Mouse (Mus musculus) mouse trophoblast stem cell (cell line): ENCODE measurements at regions not wholly inside any gene's neighbourhood (a gene's known extent, or its start where the extent isn't known, plus 50 kb on each side); places are given as distances from the start of the nearest gene placed in this dataset.
"Not testable (repeated sequence)": the region's sequence is repeated elsewhere in the genome, so short reads cannot be mapped to it uniquely, and the experiment has no call there.

Source experiments
- in situ Hi-C, 2 experiments: fragments of 300-500 bp; cut with MseI, MboI; formaldehyde crosslinking; loops; 2 replicates in 1 of 2; 3 replicates in 1 of 2; pipeline ENCODE4 v1.15.1; 2025

DNA sequence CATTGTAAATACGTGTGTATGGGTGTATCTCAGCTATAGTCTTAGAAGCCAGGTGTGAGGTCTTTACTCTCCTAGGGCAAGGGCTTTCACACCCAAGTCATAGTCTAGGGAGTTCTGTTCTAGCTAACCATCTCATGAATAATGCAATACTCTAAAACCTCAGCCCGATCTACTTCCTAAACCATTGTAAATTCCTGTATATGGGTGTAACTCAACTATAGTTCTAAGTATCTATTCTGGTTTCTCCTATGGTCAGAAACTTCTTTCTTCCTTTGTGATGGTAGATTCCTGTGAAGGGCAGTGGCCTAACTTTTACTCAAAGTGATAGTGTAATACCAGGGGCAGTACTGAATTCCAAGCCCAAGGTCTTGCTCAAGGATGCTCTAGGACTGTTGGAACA, 58.7 kb upstream of the Srd5a3 start:
- in situ Hi-C loops = not testable (repeated sequence)

DNA sequence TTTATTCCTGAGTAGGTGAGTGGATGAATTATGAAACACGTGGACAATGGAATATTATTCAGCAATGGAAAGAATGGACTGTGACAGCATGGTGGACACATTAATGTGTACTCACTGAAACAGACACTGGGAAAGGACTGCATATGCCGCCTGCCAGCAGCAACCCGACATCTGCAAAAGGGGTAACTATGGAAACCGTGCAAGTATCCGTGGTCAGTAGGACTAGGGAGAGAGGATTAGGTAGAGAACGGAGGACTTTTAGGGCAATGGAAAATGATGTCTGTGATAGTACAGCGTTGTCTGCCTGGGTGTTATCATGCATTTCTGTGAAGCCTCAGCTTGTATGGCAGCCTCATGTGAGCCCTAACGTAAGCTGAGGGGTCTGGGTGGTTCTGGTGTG, 59.6 kb upstream of the Srd5a3 start:
- in situ Hi-C loops = no loop called here

DNA sequence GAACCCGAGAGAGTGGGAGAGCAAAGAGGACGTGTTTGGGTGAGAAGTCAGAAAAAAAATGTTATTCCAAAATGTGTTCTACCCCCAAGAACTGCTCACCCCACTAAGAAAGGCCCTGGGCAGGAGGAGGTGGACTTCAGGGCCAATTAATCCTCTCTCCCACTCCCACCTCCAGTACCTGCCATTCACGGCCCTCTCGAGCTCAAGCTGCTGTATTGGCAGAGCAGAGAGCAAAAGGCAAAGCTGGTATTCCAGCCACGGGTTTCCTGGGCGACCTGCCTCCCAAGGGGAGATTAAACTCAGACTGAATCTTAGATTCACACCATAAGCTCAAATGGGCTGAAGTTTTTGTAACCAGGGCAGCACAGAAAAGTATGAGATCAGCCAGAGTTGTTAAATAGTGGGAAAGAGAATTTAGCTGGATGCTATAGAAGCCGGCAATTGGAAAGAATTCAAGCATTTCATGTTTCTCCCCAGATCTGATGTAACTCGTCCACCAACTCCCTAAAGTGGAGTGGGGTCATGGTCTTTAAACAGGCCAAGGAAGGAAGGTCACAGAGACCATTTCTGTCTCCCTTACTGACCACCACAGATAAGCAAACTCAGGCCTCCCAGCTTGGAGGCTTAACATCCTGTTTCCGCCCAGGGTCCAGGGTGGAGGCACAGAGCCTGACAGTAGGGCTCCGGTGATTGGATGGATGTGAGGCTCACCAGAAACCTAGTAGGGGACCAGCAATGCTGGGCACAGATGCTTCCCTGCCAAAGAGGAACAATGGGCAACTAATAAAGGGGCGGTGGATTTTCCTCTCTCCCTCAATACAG, 60.7 kb upstream of the Srd5a3 start:
- in situ Hi-C loops = no loop called here

DNA sequence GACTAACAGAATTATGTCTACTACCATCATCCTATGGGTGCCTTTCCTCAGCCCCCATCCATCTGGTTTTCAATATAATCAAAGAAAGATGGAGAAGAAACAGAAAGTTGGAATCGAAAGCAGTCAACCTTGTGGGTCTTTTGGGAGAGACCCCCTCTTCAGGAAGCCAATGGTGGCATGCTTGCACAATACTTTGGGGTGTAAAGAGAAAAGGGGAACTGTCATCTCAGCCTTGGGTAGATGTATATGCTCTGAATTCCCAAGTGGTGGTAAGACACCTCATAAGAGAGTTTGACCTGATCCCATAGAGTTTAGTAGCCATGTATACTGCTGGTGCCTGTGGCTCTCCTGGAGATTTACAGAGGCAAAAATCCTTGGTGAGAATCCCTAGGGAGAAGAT, 61.6 kb upstream of the Srd5a3 start:
- in situ Hi-C loops = no loop called here

DNA sequence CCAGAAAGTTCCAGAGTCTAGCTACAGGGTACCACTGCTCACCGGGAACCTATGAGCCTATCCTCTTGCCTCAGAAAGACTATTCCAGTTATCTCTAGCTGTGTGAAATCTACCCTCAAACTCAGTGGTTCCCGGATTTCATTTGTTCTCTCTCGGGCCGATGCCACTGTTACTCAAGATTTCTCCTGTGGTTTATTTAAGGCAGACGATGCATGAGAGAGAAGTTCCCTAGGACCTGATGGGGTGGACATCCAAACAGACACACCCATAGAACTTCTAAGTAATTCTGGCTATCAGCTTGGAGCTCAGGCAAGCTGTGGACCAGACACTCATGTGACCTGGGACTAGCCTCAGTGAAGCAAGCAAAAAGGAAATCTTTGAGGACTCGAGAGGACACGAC, 63.8 kb upstream of the Srd5a3 start:
- in situ Hi-C loops = no loop called here

DNA sequence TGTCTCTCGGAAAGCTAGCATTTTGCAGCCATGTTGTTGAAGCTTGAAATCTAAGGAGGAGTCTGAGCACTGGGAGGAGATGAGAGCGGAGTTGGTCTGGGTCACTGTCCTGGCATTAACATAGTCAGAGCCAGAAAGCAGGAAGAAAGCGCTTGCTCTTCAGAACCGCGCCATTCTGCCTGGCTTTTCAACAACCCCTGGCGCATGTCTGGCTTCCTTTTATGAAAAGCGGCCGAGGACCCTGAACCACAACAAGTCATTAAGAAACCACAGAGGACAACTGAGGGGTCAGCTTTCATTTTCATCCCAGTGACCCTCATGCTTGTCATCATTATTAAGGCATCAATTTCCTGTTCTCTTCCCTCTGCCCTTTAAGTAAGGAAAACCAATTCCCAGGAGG, 64.7 kb upstream of the Srd5a3 start:
- in situ Hi-C loops = no loop called here

DNA sequence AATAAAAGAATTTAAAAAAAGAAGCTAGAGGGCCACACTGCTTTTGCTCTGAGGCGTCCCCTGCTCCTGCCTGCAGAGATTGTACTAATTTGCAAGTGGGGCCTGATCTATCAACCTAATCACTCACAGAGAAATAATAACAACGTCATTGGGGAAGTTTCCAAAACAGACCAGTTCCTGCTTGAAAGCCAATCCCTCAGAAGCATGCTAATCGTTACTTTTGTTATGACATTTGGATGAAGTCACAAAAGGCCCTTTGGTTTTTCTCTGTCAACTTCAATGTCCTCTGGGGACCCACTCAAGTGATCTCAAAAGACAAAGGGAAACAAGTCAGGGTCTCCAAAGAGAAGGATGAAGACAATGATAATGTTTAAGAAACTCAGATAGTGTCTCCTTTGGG, 72.2 kb upstream of the Srd5a3 start:
- in situ Hi-C loops = no loop called here

DNA sequence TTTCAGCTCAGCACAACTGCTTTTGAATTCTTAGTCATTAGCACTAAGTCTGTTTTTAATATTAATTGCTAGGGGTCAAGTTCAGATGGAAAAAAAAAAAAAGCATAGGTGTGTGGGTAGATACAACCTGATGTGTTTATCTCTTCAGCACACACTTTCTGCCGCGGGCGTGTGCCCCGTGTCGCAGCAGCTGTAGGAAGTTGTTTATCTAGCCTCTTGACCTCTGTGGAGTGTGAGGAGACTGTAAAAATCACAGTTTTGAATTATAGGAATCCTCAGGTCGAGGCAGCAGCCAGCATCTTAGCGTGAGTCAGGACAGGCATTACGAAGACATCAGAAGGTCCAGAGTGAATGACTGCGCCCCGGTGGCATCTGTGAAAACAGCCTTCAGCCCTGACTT, 72.8 kb upstream of the Srd5a3 start:
- in situ Hi-C loops = no loop called here

DNA sequence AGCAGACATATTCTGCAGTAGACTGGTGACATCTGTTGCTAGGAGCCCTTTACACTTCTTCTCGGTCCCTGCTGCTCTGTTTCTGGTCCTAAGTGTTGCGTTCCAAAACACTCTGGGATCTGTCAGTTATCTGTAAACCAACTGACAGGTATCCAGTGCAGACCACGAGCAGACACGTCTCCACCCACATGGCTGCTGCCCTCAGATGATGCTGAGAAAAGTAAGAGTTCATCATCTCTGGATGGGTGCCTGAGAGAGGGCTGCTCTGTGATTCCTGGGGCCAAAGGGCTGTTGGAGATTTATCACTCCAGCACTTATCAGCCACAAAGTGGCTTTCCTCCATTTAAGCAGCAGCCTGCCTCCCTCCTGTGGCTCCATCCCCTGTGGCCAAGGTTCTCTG, 74.3 kb upstream of the Srd5a3 start:
- in situ Hi-C loops = no loop called here

DNA sequence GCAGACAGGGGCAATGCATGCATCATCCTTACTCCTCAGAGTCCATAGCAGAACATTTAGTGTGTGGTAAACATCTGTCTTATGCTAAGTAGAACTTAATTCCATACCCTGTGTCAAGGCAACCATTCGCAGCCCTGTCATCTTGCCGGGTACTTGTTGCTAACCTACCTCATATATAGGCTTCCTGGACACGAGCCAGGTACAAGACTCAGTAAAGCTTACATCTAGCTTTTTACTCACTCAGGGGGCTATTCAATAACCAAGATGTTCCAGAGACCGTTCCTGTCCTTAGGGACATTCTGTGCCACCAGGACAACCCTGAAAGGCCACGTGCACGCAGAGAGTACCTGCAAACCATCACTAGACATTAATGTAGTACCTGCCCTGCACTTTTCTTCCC, 74.8 kb upstream of the Srd5a3 start:
- in situ Hi-C loops = no loop called here

DNA sequence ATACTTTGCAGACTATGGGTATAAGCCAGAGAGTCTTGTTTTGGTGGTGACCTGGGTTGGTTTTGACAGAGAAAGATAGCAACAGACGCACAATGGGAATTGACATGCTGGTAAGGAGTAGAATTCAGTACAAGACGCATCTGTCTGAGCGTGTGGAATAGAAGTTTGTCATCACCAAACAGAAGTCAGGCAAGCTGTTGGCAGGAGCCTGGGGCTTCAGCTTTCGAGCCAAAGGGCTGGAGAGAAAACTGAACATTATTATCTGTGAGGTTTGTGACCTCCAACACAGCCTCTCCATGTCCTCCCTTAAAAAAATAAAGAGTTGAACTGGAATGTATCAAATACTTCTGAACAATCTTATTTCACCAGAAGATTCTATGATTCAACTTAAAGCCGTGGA, 75.4 kb upstream of the Srd5a3 start:
- in situ Hi-C loops = no loop called here

DNA sequence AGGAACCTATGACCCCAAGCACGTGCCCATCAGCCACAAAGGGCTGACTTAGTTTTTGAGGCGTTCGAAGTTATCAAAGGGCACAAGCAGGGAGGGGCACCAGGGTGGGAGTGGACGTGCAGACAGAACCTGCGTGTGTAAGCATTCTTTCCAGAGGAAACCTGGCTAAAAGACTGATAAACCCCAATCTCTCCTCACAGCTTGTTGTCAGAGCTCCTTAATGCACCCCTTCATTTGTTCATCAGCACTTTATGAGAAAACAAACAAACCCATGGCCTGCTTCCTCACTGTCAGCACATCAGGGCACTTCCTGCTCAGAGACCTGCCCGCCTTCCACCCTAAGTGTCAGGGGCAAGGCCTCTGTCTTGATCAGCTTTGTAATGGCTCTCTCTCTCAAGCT, 76.6 kb upstream of the Srd5a3 start:
- in situ Hi-C loops = no loop called here

DNA sequence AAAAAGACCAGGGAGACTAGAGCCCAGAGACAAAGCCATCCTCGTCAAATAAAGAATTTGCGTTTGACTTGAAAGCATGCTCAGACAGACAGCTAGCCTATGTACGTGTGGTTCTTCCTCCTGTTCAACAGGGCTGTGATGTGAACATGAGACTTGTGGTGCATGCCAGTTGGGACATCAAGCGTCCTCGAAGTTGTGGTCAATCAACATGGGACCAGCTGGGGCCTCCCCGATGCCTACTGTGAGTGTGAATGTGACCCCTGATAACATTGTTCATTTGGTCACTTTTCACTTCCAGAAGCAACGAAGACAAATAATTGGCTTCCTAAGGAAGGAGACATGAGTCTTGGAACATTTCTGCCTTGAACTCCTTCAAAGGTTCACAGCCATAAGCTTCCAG, 79.8 kb upstream of the Kdr start:
- in situ Hi-C loops = no loop called here

DNA sequence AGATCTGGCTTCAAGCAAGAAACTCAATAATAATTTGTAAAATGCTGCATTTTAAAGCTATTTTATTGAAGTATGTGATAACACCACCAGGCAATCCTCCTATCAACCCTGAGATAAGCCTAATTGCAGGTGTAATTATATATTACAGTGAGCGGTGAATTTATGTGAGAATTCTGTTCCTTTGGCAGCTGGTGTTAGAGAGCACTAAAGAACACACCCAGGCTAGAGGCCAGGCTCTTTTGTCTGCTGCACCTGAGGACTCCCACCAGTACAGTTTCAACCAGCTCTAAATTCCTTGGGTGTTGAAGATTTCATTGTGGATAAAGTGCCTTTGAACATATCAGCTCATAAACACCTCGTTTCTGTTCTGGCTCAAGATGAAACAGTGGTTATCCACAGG, 77.6 kb upstream of the Kdr start:
- in situ Hi-C loops = no loop called here

DNA sequence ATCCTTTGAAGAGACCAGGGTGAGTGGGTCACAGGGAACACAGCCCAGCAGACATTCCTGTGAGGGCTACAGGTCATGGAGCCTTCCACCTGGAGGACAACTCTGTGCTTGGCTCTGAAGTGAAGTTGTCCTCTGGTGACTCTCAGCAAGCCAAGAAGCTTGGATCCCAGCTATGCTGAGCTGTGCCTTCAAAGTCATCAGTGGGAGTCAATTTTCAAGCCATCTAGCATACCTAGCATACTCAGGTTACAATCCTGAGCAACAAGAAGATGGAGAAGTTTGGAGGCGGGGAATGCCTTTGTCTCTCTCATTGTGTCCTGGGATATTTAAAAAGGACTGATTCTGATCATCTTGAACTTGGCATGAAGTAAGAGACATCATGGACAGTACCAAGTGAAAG, 74.5 kb upstream of the Kdr start:
- in situ Hi-C loops = no loop called here

DNA sequence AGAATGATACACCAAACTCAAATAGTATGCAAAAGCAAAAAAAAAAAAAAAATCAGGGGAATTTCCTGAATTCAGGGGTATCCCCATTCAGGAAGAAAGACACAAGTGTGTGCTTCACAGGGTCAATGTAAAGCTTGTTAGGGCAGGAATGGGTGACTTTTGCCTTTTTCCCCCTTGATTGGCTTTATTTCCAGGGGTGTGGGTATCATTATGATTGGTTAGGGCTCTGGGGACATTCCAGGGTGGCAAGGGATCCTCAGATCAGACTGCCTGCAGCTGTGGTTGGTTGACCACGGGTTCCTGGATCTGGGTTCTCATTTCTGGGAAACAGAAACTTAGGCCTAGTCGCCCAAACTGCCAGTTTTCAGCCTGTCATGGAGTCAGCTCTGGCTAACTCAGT, 73.4 kb upstream of the Kdr start:
- in situ Hi-C loops = no loop called here

DNA sequence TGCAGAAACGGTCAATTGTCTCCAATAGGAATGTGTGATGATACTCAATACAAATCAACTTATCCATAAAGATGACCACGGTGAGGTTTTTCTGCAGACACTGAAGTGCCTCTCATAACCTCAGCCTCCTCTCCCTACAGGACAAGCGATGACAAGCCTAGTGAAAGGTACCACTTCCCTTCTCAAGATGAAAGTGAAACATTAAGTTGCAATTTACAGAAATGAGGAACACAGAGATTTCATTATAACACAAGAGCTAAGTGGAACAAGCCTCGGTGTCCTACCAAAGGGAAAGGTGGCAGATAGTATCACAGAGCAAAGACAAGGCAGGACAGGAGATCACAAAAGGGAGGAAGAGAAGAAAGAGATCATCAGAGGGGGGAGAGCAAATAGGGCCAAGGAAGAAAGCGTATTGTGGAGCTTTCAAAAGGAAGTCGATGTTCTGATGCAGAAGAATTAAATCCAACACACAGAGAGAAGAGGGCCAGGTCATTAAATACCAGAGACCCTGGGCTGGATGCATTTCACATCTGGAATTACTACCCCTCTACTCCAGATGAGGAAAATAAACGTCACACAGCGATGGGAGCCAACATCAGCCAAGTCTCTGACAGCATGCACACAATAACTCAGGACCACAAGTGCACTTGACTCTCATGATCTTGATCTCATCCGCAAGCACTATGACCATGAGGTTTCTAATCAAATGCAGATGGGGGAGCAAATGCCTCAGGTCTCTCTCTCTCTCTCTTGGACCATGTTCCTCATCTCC, 70.0 kb upstream of the Kdr start:
- in situ Hi-C loops = loop anchor here in 1 of 2 experiments (10.0 kb wide), 1 partner anchor 173 kb away; no protein-coding TSS in a partner anchor

DNA sequence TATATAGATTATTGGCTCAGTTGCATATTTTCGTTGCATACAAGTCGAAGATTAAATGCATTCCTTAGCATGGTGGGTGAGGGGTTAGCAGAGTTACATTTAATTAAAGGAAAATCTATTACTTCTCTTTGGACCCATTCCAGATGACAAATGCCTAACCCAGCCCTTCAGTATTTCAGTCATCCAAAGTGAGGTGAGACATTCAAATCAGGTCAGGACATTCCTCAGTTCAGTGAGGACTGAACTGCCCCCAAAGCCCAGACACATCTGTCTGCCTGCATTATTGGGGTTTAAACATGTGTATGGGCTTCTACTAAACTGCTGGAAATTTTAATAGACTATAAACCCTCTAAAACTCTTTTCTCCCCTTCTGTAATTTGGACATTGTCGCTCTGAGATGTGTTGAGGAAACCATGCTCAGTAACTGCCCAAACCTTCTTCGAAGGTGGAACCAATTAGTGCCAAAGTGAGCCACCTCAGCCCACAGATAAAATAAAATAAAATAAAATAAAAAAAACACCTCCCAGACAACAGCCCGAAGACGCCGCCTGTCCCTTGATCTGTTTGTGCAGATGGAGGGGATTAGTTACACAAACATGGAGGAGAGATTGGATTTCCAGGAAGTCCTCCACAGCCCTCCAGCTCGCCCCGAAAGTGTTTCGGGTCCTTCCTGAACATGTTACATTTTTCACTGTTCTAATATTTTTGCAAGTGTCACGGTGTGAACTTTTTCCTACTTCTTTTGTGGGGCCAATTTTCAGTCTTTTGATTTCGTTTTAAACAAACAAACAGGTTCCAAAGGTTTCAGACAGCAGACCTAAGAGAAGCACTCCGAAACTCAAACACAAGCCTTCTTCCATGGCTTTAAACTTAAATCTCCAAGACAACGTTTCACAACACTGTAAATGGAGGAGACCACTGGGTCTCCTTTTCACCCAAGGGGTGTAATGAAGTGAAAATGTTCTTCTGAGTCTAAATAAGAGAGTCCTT, 65.6 kb upstream of the Kdr start:
- in situ Hi-C loops = loop anchor here in 1 of 2 experiments (10.0 kb wide), 1 partner anchor 169 kb away; no protein-coding TSS in a partner anchor

DNA sequence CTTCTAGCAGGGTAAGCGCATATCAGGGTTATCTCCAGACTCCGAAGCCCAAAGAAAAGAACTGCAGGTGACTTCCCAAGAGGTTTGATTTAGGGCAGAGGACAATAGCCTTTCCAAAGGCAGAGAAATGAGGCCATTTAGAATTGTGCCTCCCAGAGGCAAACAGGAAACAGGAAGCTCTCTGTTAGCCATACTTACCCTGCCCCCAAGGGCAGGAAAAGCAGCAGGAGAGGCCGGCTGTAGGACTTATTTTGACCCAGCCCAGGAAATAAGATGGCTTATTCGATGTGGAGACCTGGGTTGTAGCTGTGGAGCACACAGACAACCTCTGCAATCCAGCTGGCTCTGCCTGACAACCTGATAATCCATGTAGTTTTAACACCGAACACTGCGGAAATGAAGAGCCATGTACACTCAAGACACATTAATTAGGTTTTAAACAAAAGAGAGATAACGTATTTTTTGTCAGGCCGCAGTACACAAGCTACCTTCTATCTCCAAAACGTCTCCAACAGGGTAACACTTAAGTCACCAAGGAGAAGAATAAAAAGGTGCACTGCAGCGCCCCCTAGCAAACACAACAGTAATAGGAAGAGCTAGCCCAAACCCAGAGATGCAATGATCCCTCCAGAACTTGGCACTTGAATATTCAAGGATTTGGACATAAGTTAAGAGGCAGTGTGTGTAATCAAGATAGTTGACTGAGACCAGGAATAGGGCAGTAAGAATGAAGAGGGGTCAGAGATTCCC, 62.4 kb upstream of the Kdr start:
- in situ Hi-C loops = loop anchor here in 1 of 2 experiments (10.0 kb wide), 1 partner anchor 166 kb away; no protein-coding TSS in a partner anchor

DNA sequence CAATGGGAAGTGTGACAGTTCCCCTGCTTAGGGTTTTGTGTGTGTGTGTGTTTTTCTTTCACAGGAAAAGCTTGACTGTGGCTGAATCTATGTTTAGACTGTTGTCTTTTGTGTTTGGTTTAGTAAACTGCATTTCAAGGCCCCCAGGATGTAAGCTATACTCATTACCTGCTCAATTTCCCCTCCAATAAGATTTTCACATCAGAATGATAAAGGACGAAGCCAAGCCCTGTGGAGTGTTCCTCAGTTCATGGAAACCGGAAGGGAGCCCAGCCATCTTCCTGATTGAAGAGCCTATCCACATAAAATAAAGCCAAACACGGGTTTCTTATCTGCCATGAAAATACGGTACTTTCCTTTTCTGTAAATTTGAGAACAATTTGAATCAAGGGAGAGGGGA, 50.5 kb upstream of the Kdr start:
- in situ Hi-C loops = loop anchor here in 1 of 2 experiments (10.0 kb wide), 1 partner anchor 86 kb away; no protein-coding TSS in a partner anchor
